Mouse (Mus musculus) liver, postnatal 0 days (tissue): ENCODE measurements at regions not wholly inside any gene's neighbourhood (a gene's known extent, or its start where the extent isn't known, plus 50 kb on each side); places are given as distances from the start of the nearest gene placed in this dataset.
A peak's percentile ranks its signal among the peaks of the same experiment; 100 is the strongest.

Experiments used
- ATAC-seq: fragments of 200-750 bp; cut with Nextera tagmentation; 2 replicates; pipeline ENCODE4 v1.8.0; 2017; ENCODE audit warnings: mild to moderate bottlenecking, moderate library complexity
- DNase-seq: peaks from one replicate; pipeline ENCODE4 v3.0.0-alpha.2; 2016
- H3K27ac ChIP-seq: fragments of 300-500 bp; sonication (generic); 2 replicates; pipeline ENCODE4 v1.5.1; 2014; ENCODE audit warnings: antibody characterized with exemption, moderate library complexity, mild to moderate bottlenecking, low read depth
- H3K27me3 ChIP-seq: fragments of 300-500 bp; sonication (generic); 2 replicates; pipeline ENCODE4 v1.6.1; 2014; ENCODE audit warnings: low read length, control low read depth, mixed read lengths; ENCODE audit not compliant: insufficient read depth
- H3K36me3 ChIP-seq: fragments of 300-500 bp; sonication (generic); replicated peaks from 2 replicates; pipeline ENCODE4 v1.6.1; 2014; ENCODE audit warnings: mild to moderate bottlenecking, control low read depth, low read length, moderate library complexity, mixed read lengths; ENCODE audit not compliant: insufficient read depth
- H3K4me1 ChIP-seq: fragments of 300-500 bp; sonication (generic); 2 replicates; pipeline ENCODE4 v1.6.1; 2014; ENCODE audit warnings: antibody characterized with exemption, mild to moderate bottlenecking, control low read depth; ENCODE audit not compliant: insufficient read depth
- H3K4me2 ChIP-seq: fragments of 300-500 bp; sonication (generic); 2 replicates; pipeline ENCODE4 v1.6.1; 2014; ENCODE audit warnings: low read depth, mild to moderate bottlenecking, low read length, moderate library complexity, mixed read lengths
- H3K4me3 ChIP-seq: fragments of 300-500 bp; sonication (generic); 2 replicates; pipeline ENCODE4 v1.5.1; 2014; ENCODE audit warnings: low read depth, low read length
- H3K9ac ChIP-seq: fragments of 300-500 bp; sonication (generic); replicated peaks from 2 replicates; pipeline ENCODE4 v1.6.1; 2014; ENCODE audit warnings: mild to moderate bottlenecking, moderate library complexity
- H3K9me3 ChIP-seq: fragments of 300-500 bp; sonication (generic); 2 replicates; pipeline ENCODE4 v1.6.1; 2016; ENCODE audit warnings: mild to moderate bottlenecking, control low read depth, low read length, mixed read lengths
- CTCF ChIP-seq: sonication (generic); IDR thresholded peaks from 2 replicates; pipeline ENCODE4 v1.5.1; 2016; ENCODE audit warnings: antibody characterized with exemption, low read depth
- EP300 ChIP-seq: IDR thresholded peaks from 2 replicates; pipeline ENCODE4 v1.6.1; 2016; ENCODE audit warnings: antibody characterized with exemption, low read depth, mild to moderate bottlenecking
- WGBS: fragments of 180-500 bp; shearing (Covaris S2); extraction: QIAGEN DNeasy Blood & Tissue Kit; methylation state at CpG from one replicate; pipeline ENCODE4 v1.1.7; 2014; ENCODE audit not compliant: insufficient replicate concordance; 5-methylcytosine and 5-hydroxymethylcytosine counted together

DNA sequence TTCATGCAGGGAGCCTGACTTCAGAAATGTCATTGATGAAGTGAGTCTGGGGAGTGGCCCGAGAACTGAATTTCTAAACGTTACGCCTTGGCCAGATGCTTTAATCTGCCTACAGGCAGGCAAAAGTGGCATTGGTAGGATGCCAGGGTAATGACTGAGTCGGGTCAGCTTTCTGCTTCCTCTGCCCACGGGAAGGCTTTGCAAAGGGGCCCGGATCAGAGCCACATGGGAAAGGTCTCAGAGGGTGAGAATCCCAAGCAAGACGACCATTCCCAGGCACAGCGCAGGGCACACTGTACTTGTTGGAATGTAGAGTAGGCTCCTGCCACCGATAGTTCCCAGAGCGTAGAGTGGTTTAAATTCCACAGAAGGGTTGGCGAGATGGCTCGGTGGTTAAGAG lies 182.7 kb upstream of the Hes1 start:
- Histone ChIP-seq H3K4me3 (no peak overlapping the region), H3K27ac (no peak overlapping the region), H3K4me1 (peaks cover 11% of the 10 kb centered on the region), H3K36me3 (no peaks in the 10 kb centered on the region), H3K9ac (no peak overlapping the region), H3K9me3 (no peaks in the 10 kb centered on the region), H3K27me3 (no peaks in the 10 kb centered on the region), H3K4me2 (no peak overlapping the region)
- ATAC-seq, result no peak
- no peak for DNase-seq
- no peak for TF ChIP-seq CTCF
- 69% methylated on average over 12 of the region's 12 CpGs for WGBS

DNA sequence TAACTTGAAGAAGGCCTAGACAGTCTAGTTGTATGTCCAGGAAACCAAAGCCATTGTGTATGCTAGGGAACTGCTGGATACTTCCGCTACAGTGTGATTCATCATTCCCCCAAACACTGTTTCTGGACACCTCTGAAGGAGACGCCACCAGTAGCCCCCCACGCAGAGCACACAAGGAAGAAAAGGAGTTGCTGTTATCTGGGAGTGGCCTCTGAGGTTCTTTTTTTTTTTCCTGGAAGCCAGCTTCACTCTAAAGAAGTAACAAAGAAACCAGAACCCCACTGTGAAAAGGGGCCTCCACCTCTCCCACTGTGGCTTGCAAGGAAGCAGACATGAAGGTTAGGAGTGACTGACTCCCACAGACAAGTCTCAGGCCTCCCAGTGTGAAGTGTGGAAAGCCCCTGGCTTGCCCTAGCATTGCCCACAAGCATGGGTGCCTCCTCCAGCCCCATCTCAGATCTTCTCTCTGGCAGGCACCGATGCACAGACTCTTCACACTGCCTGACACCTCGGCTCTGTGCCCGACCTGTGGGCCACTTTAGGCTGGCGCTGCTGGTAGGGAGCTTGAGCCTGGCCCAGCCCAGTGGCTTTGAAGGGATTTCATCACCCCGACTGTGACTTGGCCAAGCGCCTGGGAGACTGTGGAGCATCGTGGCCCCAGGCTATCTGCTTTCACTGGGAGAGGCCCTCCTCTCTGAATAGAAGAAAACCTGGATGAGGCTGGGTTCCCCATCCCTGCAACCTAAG lies 181.8 kb upstream of the Hes1 start:
- H3K27ac ChIP-seq, result no peak overlapping the region
- whole genome bisulfite sequencing, result 31% methylated on average over 10 of the region's 10 CpGs
- no peaks in the 10 kb centered on the region for H3K36me3 ChIP-seq
- ATAC-seq (peak; percentile 77; the same call in 1 of the 2 replicates), DNase-seq (peak; percentile 70)
- no peaks in the 10 kb centered on the region for H3K9me3 ChIP-seq
- H3K9ac ChIP-seq, result no peak overlapping the region
- no peak overlapping the region for H3K4me3 ChIP-seq
- no peaks in the 10 kb centered on the region for H3K27me3 ChIP-seq
- peaks cover 9% of the 10 kb centered on the region for H3K4me1 ChIP-seq
- TF ChIP-seq EP300 (no peak), CTCF (no peak)
- H3K4me2 ChIP-seq, result no peak overlapping the region

DNA sequence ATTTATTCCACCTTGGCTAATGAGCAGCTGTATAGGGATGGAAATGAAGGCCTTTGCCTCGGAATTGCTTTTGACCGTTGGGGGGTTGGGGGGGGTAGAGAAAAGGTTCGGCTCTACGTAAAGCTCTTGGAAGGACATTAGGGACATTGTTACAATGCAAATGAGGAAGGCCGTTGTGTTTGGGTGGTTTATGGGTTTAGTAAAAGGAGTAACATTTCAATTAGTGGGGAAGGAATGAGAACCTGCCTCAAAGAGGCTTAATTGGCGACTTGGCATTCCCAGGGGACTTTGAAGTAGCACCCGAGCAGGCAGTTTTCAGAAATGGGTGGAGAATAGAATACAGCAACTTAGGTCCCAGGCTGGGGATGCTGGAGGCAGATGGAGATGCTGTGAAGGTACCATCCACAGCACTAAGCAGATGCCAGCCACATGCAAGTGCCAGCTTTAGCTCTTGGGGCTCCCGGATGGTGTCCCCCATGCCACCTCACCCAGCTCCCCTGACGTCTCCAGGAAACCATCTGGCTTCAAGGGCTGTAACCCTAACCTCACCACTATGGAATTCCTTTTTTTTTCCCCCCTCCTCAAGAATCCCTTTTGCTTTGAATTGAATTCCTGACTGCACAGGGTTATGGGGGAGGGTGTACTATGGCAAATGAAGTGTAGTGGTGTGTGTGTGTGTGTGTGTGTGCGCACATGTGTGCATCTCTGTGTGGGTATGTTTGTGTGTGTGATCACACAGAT lies 180.8 kb upstream of the Hes1 start:
- Histone ChIP-seq H3K27ac (no peak overlapping the region), H3K4me2 (no peak overlapping the region), H3K36me3 (no peaks in the 10 kb centered on the region), H3K4me1 (peaks cover 8% of the 10 kb centered on the region), H3K9ac (no peak overlapping the region), H3K9me3 (no peaks in the 10 kb centered on the region), H3K27me3 (no peaks in the 10 kb centered on the region), H3K4me3 (no peak overlapping the region)
- ATAC-seq, result no peak
- TF ChIP-seq EP300 (no peak), CTCF (no peak)
- no peak for DNase-seq
- WGBS, result 68% methylated on average over 10 of the region's 10 CpGs

DNA sequence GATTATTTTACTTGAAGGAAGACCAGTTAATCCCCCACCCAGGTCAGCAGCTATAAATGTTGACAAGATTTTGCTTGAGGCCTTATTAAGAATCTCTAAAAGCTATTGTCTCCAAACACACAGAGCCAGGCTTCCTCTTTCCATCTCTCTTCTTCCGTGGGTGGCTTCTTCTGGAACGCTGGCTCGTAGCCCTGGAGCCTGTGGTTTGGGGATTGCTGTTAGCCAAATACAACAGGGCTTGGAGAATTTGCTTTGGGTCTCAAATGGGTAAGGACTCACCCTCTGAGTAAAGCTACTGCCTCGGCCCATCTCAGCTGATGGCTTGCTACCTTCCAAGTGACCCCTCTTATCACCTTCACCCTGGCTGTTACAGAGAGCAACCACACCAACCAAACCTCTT lies 179.3 kb upstream of the Hes1 start:
- H3K27ac ChIP-seq, result no peak overlapping the region
- no peak for ATAC-seq
- 66% methylated on average over 4 of the region's 4 CpGs for WGBS
- peaks cover 8% of the 10 kb centered on the region for H3K4me1 ChIP-seq
- no peak overlapping the region for H3K9ac ChIP-seq
- TF ChIP-seq CTCF, result no peak
- TF ChIP-seq EP300, result no peak
- DNase-seq, result no peak
- no peak overlapping the region for H3K4me3 ChIP-seq
- H3K36me3 ChIP-seq, result no peaks in the 10 kb centered on the region
- no peaks in the 10 kb centered on the region for H3K9me3 ChIP-seq
- H3K4me2 ChIP-seq, result no peak overlapping the region
- H3K27me3 ChIP-seq, result no peaks in the 10 kb centered on the region

DNA sequence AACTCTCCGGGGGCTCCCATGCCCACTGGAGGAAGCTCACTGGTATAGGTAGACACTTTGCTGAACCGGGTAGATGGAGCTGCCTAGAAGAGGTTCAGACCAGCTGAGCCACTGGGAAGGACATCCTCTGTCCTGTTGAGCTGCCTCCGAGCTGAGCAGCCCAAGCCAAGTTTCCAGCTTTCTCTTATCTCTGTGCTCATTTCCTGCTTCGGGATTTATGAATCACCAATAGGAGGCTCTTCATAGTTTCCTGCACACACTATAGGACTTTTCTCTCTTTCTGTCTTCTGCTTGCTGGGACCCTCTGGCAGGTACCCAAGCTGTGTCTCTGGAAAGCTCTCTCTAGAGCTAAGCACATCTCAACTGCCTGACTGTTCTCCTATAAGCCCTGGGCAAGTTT lies 177.4 kb upstream of the Hes1 start:
- H3K36me3 ChIP-seq, result no peaks in the 10 kb centered on the region
- no peak overlapping the region for H3K4me2 ChIP-seq
- H3K27ac ChIP-seq, result no peak overlapping the region
- ATAC-seq (no peak), DNase-seq (no peak)
- H3K4me1 ChIP-seq, result peaks cover 8% of the 10 kb centered on the region
- TF ChIP-seq CTCF, result no peak
- no peak for TF ChIP-seq EP300
- no peaks in the 10 kb centered on the region for H3K27me3 ChIP-seq
- 56% methylated on average over 4 of the region's 4 CpGs for WGBS
- no peak overlapping the region for H3K9ac ChIP-seq
- H3K4me3 ChIP-seq, result no peak overlapping the region
- no peaks in the 10 kb centered on the region for H3K9me3 ChIP-seq

DNA sequence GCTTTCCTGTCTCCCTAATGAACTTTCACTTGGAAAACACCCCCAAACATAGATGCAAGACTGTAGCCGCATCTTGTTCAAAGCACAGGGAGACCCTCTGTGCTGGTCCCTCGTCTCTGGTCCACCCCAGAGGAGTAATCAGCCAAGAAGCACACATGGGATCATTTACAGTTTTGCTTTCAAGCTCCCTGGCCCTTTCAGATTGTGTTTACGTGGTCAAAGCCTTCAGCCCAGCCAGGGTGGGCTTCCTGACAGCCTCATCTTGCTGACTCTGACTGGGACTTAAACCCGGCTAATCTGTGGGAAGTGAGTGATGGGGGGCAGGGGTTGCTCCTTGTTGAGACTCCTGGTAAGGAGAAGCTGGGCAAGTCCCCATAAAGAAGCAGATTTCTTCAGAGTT lies 174.8 kb upstream of the Hes1 start:
- no peak for ATAC-seq
- Histone ChIP-seq H3K27ac (no peak overlapping the region), H3K4me2 (no peak overlapping the region), H3K36me3 (no peaks in the 10 kb centered on the region), H3K4me1 (no peaks in the 10 kb centered on the region), H3K4me3 (no peak overlapping the region), H3K9ac (no peak overlapping the region), H3K9me3 (no peaks in the 10 kb centered on the region), H3K27me3 (no peaks in the 10 kb centered on the region)
- DNase-seq, result no peak
- 67% methylated on average over 4 of the region's 4 CpGs for WGBS
- no peak for TF ChIP-seq EP300
- TF ChIP-seq CTCF, result no peak
